Mouse (Mus musculus) testis, adult 2 months (tissue): ENCODE data around the gene Ndufb6. TPM values are rescaled to one million over a fixed set of nuclear protein-coding genes. Genes with fewer than 3 reads are reported as not detected.
A peak's percentile ranks its signal among the peaks of the same experiment; 100 is the strongest.
"Not testable (repeated sequence)": the region's sequence is repeated elsewhere in the genome, so short reads cannot be mapped to it uniquely, and the experiment has no call there.

Experiments used
- H3K27ac ChIP-seq: fragments of 200-500 bp; 2 replicates; pipeline ENCODE4 v1.5.1; 2012; ENCODE audit warnings: low read depth, low read length; ENCODE audit not compliant: control insufficient read depth, insufficient read depth
- H3K27me3 ChIP-seq: fragments of 200-500 bp; 2 replicates; pipeline ENCODE4 v1.6.1; 2012; ENCODE audit warnings: mild to moderate bottlenecking, low read length, moderate library complexity; ENCODE audit not compliant: control insufficient read depth, insufficient read depth
- H3K36me3 ChIP-seq: fragments of 200-500 bp; 2 replicates; pipeline ENCODE4 v1.6.1; 2012; ENCODE audit warnings: mild to moderate bottlenecking, low read length; ENCODE audit not compliant: control insufficient read depth, insufficient read depth
- H3K4me1 ChIP-seq: fragments of 200-500 bp; 2 replicates; pipeline ENCODE4 v1.6.1; 2012; ENCODE audit warnings: low read length; ENCODE audit not compliant: control insufficient read depth, insufficient read depth
- H3K4me3 ChIP-seq: fragments of 200-500 bp; 2 replicates; pipeline ENCODE4 v1.5.1; 2012; ENCODE audit warnings: low read depth, mild to moderate bottlenecking, low read length, moderate library complexity, mixed read lengths; ENCODE audit not compliant: control insufficient read depth
- CTCF ChIP-seq: fragments of 200-500 bp; IDR thresholded peaks from 2 replicates; pipeline ENCODE4 v1.5.1; 2012; ENCODE audit warnings: low read depth, mild to moderate bottlenecking, inconsistent platforms, low read length, moderate library complexity; ENCODE audit not compliant: control insufficient read depth, insufficient read depth, insufficient replicate concordance
- POLR2A ChIP-seq: fragments of 200-500 bp; IDR thresholded peaks from 2 replicates; pipeline ENCODE4 v1.6.1; 2012; ENCODE audit warnings: low read depth, mild to moderate bottlenecking, inconsistent platforms, low read length, moderate library complexity; ENCODE audit not compliant: control insufficient read depth
- polyA plus RNA-seq: library from polyadenylated mRNA; depleted of rRNA; stranded (reverse); fragments of >200 nt; gene quantifications from 2 replicates; pipeline ENCODE4 v1.2.3, GENCODE M21; 2012

Gene Ndufb6
- polyA plus RNA-seq, 1 experiment = 58.2 TPM

- H3K27ac ChIP-seq = no peak overlapping the region
- TF ChIP-seq CTCF (no peak), POLR2A (no peak)
- peaks cover 15% of the 10 kb centered on the region for H3K4me1 ChIP-seq
- H3K27me3 ChIP-seq = no peaks in the 10 kb centered on the region
- H3K36me3 ChIP-seq = no peaks in the 10 kb centered on the region
- no peak overlapping the region for H3K4me3 ChIP-seq
Observed at GRCm38 (mm10) chr4:40302445-40303125, 23.4 kb upstream of the Ndufb6 start.

- H3K36me3 ChIP-seq = no peaks in the 10 kb centered on the region
- no peak for TF ChIP-seq POLR2A
- TF ChIP-seq CTCF = peak; percentile 79
- no peak overlapping the region for H3K4me3 ChIP-seq
- H3K4me1 ChIP-seq = peaks cover 15% of the 10 kb centered on the region
- no peaks in the 10 kb centered on the region for H3K27me3 ChIP-seq
- no peak overlapping the region for H3K27ac ChIP-seq
Observed at GRCm38 (mm10) chr4:40301076-40301789, 22.0 kb upstream of the Ndufb6 start.

GRCm38 (mm10) chr4:40299169-40299568 is 19.9 kb upstream of the Ndufb6 start:
- no peaks in the 10 kb centered on the region for H3K36me3 ChIP-seq

GRCm38 (mm10) chr4:40291511-40291910 is 12.3 kb upstream of the Ndufb6 start:
- H3K4me3 ChIP-seq, H3K4me1 ChIP-seq, H3K27me3 ChIP-seq, H3K27ac ChIP-seq, H3K36me3 ChIP-seq: not testable (repeated sequence)

More at GRCm38 (mm10) chr4:40299169-40299568, 19.9 kb upstream of the Ndufb6 start:
- Histone ChIP-seq H3K27ac (no peak overlapping the region), H3K27me3 (no peaks in the 10 kb centered on the region), H3K4me1 (peaks cover 15% of the 10 kb centered on the region), H3K4me3 (no peak overlapping the region)
- TF ChIP-seq CTCF (no peak), POLR2A (no peak)

GRCm38 (mm10) chr4:40289046-40289445 is 9.8 kb upstream of the Ndufb6 start:
- Histone ChIP-seq H3K4me1 (no peaks in the 10 kb centered on the region), H3K36me3 (no peaks in the 10 kb centered on the region), H3K4me3 (no peak overlapping the region), H3K27ac (no peak overlapping the region), H3K27me3 (no peaks in the 10 kb centered on the region)
- TF ChIP-seq POLR2A = no peak

- no peaks in the 10 kb centered on the region for H3K4me1 ChIP-seq
- no peaks in the 10 kb centered on the region for H3K27me3 ChIP-seq
- no peaks in the 10 kb centered on the region for H3K36me3 ChIP-seq
- no peak for TF ChIP-seq POLR2A
- TF ChIP-seq CTCF = no peak
- H3K4me3 ChIP-seq = no peak overlapping the region
- H3K27ac ChIP-seq = no peak overlapping the region
Observed at GRCm38 (mm10) chr4:40287415-40287814, 8.2 kb upstream of the Ndufb6 start.

- no peak overlapping the region for H3K27ac ChIP-seq
- TF ChIP-seq POLR2A (no peak), CTCF (no peak)
- H3K4me3 ChIP-seq = no peak overlapping the region
- H3K4me1 ChIP-seq = no peaks in the 10 kb centered on the region
- no peaks in the 10 kb centered on the region for H3K36me3 ChIP-seq
- no peaks in the 10 kb centered on the region for H3K27me3 ChIP-seq
Observed at GRCm38 (mm10) chr4:40285582-40285981, 6.4 kb upstream of the Ndufb6 start.
